Mouse (Mus musculus): ENCODE results near the gene Timm17b. TPM values are rescaled to one million over a fixed set of nuclear protein-coding genes. Genes with fewer than 3 reads are reported as not detected.

The Timm17b gene
- total and polyA plus RNA-seq, 3 experiments = 33.1 to 76.7 (median 38.8) TPM

- peaks cover 39 to 48% of the 10 kb centered on the region in 2 experiments for H3K36me3 ChIP-seq (replicated peaks in 1 of 2; ENCODE audit: control insufficient read depth in 1 of 2, insufficient read depth in 1 of 2, low read length in 1 of 2)
- no peaks in the 10 kb centered on the region for H3K9me3 ChIP-seq (replicated peaks; ENCODE audit: low read length)
- no peak overlapping the region for H3K4me2 ChIP-seq (ENCODE audit: insufficient read depth, low read depth, poor library complexity, severe bottlenecking)
- peaks cover 4 to 20% of the 10 kb centered on the region in 2 experiments; a peak in 2 of 4 replicates for H3K4me1 ChIP-seq (ENCODE audit: control insufficient read depth in 1 of 2, insufficient read depth in 2 of 2)
- H3K27ac ChIP-seq (ENCODE audit: insufficient read depth, low read depth) = peak overlapping the region; percentile 90
- no peak for DNase-seq (ENCODE audit: extremely low read depth)
- in situ Hi-C loops (cut with MboI; ENCODE audit: low pct_ligation_motif_present, low pct_unique_long_range_greater_than_20kb, low sequenced_read_pairs) = no loop called here
- H3K9ac ChIP-seq (ENCODE audit: insufficient read depth, low read depth) = peak overlapping the region; percentile 97
- H3K4me3 ChIP-seq (replicated peaks in 1 of 3; ENCODE audit: low read depth in 2 of 3, low read length in 2 of 3, poor library complexity in 1 of 3) = peak overlapping the region; percentile 79 to 100 (median 82)
- dilution Hi-C loops (cut with MboI; ENCODE audit: extremely low pct_ligation_motif_present, extremely low pct_unique_long_range_greater_than_20kb, low sequenced_read_pairs) = no loop called here
- H3K79me2 ChIP-seq (replicated peaks; ENCODE audit: control insufficient read depth, extremely low read depth, insufficient read depth, poor library complexity, severe bottlenecking) = peaks cover 42% of the 10 kb centered on the region
- no peaks in the 10 kb centered on the region for H3K27me3 ChIP-seq (replicated peaks)
- TF ChIP-seq JUN (IDR thresholded peaks at IDR 0.05; ENCODE audit: insufficient read depth, low read depth, low read length) (no peak), UBTF (IDR thresholded peaks at IDR 0.05; ENCODE audit: low read depth, low read length) (peak; percentile 16; the same call in 1 of the 2 replicates), ZMIZ1 (IDR thresholded peaks at IDR 0.05; ENCODE audit: low read depth, low read length) (no peak)
These were observed 20.7 kb upstream of the Timm17b start for GRCm38 (mm10) chrX:7878495-7878894.

GRCm38 (mm10) chrX:7879819-7880218, 19.3 kb upstream of the Timm17b start:
- Histone ChIP-seq H3K4me1 (ENCODE audit: control insufficient read depth in 1 of 2, insufficient read depth in 2 of 2) (peaks cover 4 to 20% of the 10 kb centered on the region in 2 experiments; a peak in 2 of 4 replicates), H3K79me2 (replicated peaks; ENCODE audit: control insufficient read depth, extremely low read depth, insufficient read depth, poor library complexity, severe bottlenecking) (peaks cover 42% of the 10 kb centered on the region), H3K4me3 (replicated peaks in 1 of 3; ENCODE audit: low read depth in 2 of 3, low read length in 2 of 3, poor library complexity in 1 of 3) (peak overlapping the region; percentile 79 to 100 (median 82)), H3K27ac (ENCODE audit: insufficient read depth, low read depth) (peak overlapping the region; percentile 60), H3K4me2 (ENCODE audit: insufficient read depth, low read depth, poor library complexity, severe bottlenecking) (peak overlapping the region; percentile 56), H3K9ac (ENCODE audit: insufficient read depth, low read depth) (peak overlapping the region; percentile 97), H3K27me3 (replicated peaks) (no peaks in the 10 kb centered on the region), H3K36me3 (replicated peaks in 1 of 2; ENCODE audit: control insufficient read depth in 1 of 2, insufficient read depth in 1 of 2, low read length in 1 of 2) (peaks cover 30 to 35% of the 10 kb centered on the region in 2 experiments), H3K9me3 (replicated peaks; ENCODE audit: low read length) (no peaks in the 10 kb centered on the region)
- DNase-seq (ENCODE audit: extremely low read depth) = peak; percentile 89
- dilution Hi-C loops (cut with MboI; ENCODE audit: extremely low pct_ligation_motif_present, extremely low pct_unique_long_range_greater_than_20kb, low sequenced_read_pairs) = no loop called here
- in situ Hi-C loops (cut with MboI; ENCODE audit: low pct_ligation_motif_present, low pct_unique_long_range_greater_than_20kb, low sequenced_read_pairs) = no loop called here
- no peak for TF ChIP-seq PAX5 (IDR thresholded peaks at IDR 0.05; ENCODE audit: low read length)
- TF ChIP-seq SMC3 (IDR thresholded peaks at IDR 0.05; ENCODE audit: low read depth, low read length) = peak; percentile 80
- TF ChIP-seq GABPA (IDR thresholded peaks at IDR 0.05; ENCODE audit: insufficient replicate concordance, low read depth, low read length) = no peak
- TF ChIP-seq MXI1 (IDR thresholded peaks at IDR 0.05; ENCODE audit: low read depth, low read length) = peak; percentile 74
- no peak for TF ChIP-seq CHD2 (IDR thresholded peaks at IDR 0.05; ENCODE audit: low read length)
- TF ChIP-seq MAFK (IDR thresholded peaks at IDR 0.05; ENCODE audit: insufficient replicate concordance, low read length) = no peak
- TF ChIP-seq MEF2A (IDR thresholded peaks at IDR 0.05; ENCODE audit: borderline replicate concordance, low read depth, low read length) = no peak
- no peak for TF ChIP-seq RCOR1 (conservative IDR thresholded peaks at IDR 0.05; ENCODE audit: low read depth, low read length)
- TF ChIP-seq TCF12 (IDR thresholded peaks at IDR 0.05; ENCODE audit: low read depth, low read length) = no peak
- TF ChIP-seq ETS1 (conservative IDR thresholded peaks at IDR 0.05; ENCODE audit: low read depth, low read length) = no peak
- TF ChIP-seq E2F4 (IDR thresholded peaks at IDR 0.05; ENCODE audit: insufficient replicate concordance, low read depth, low read length) = no peak
- 0 out of 2 replicates have a peak, but pooled peaks have one; percentile 28 for TF ChIP-seq POLR2AphosphoS2 (IDR thresholded peaks at IDR 0.05; ENCODE audit: low read depth, low read length)
- TF ChIP-seq CTCF (conservative IDR thresholded peaks at IDR 0.05 in 1 of 2, IDR thresholded peaks at IDR 0.05 in 1 of 2; ENCODE audit: low read depth in 2 of 2, low read length in 2 of 2) = peak in 1 of 2 experiments; percentile 72; a peak in 2 of 4 replicates
- TF ChIP-seq MAZ (IDR thresholded peaks at IDR 0.05; ENCODE audit: low read depth, low read length) = peak; percentile 73; the same call in 1 of the 2 replicates
- TF ChIP-seq JUN (IDR thresholded peaks at IDR 0.05; ENCODE audit: insufficient read depth, low read depth, low read length) = no peak
- no peak for TF ChIP-seq BHLHE40 (IDR thresholded peaks at IDR 0.05; ENCODE audit: low read depth, low read length)
- no peak for TF ChIP-seq ZC3H11A (IDR thresholded peaks at IDR 0.05; ENCODE audit: low read depth, low read length)
- TF ChIP-seq UBTF (IDR thresholded peaks at IDR 0.05; ENCODE audit: low read depth, low read length) = no peak
- TF ChIP-seq ZKSCAN1 (IDR thresholded peaks at IDR 0.05; ENCODE audit: borderline replicate concordance, low read depth, low read length) = no peak
- TF ChIP-seq ELF1 (IDR thresholded peaks at IDR 0.05; ENCODE audit: low read depth, low read length) = no peak
- TF ChIP-seq ZNF384 (IDR thresholded peaks at IDR 0.05; ENCODE audit: low read depth, low read length) = no peak
- TF ChIP-seq POLR2A (IDR thresholded peaks at IDR 0.05; ENCODE audit: low read depth, low read length) = 0 out of 2 replicates have a peak, but pooled peaks have one; percentile 22
- no peak for TF ChIP-seq TBP (conservative IDR thresholded peaks at IDR 0.05; ENCODE audit: low read depth, low read length)
- no peak for TF ChIP-seq JUND (conservative IDR thresholded peaks at IDR 0.05; ENCODE audit: low read depth, low read length)
- TF ChIP-seq EP300 (IDR thresholded peaks at IDR 0.05; ENCODE audit: low read length) = no peak
- no peak for TF ChIP-seq CHD1 (IDR thresholded peaks at IDR 0.05; ENCODE audit: low read depth, low read length)
- TF ChIP-seq IRF4 (IDR thresholded peaks at IDR 0.05; ENCODE audit: low read depth, low read length) = no peak
- peak; percentile 67 for TF ChIP-seq RAD21 (IDR thresholded peaks at IDR 0.05; ENCODE audit: low read depth, low read length)
- no peak for TF ChIP-seq USF1 (IDR thresholded peaks at IDR 0.05; ENCODE audit: low read depth, low read length)
- no peak for TF ChIP-seq HCFC1 (IDR thresholded peaks at IDR 0.05; ENCODE audit: low read depth, low read length)
- TF ChIP-seq NELFE (IDR thresholded peaks at IDR 0.05; ENCODE audit: low read depth, low read length) = no peak
- TF ChIP-seq MYC (IDR thresholded peaks at IDR 0.05; ENCODE audit: low read depth, low read length) = no peak

All from CH12.LX (cell line).